Mouse (Mus musculus) lung, adult 2 months (tissue): ENCODE data around the gene Kirrel.
"Not testable (repeated sequence)": the region's sequence is repeated elsewhere in the genome, so short reads cannot be mapped to it uniquely, and the experiment has no call there.

Experiments
- CTCF ChIP-seq: fragments of 200-500 bp; IDR thresholded peaks from 2 replicates; pipeline ENCODE4 v1.5.1; 2011; ENCODE audit warnings: mild to moderate bottlenecking, low read length, control low read depth; ENCODE audit not compliant: insufficient read depth
- POLR2A ChIP-seq: fragments of 200-500 bp; IDR thresholded peaks from 2 replicates; pipeline ENCODE4 v1.6.1; 2011; ENCODE audit warnings: low read depth, mild to moderate bottlenecking, control low read depth, low read length, borderline replicate concordance; ENCODE audit errors: extremely low read depth

DNA sequence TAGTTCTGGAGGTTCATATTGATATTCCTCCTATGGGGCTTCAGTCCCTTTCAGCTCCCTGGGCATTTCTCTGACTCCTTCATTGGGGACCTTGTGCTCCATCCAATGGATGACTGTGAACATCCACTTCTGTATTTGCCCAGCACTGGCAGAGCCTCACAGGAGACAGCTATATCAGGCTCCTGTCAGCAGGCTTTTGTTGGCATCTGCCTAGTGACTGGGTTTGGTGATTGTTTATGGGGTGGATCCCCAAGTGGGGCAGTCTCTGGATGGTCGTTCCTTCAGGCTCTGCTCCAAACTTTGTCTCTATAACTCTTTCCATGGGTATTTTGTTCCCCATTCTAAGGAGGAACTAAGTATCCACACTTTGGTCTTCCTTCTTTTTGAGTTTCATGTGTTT, 60.7 kb downstream of the Kirrel start:
- TF ChIP-seq POLR2A, CTCF: not testable (repeated sequence)
